Mouse (Mus musculus) 3T3-L1 (cell line): Measurements from ENCODE around the gene Sppl2b.
A peak's percentile ranks its signal among the peaks of the same experiment; 100 is the strongest.
"Not testable (repeated sequence)": the region's sequence is repeated elsewhere in the genome, so short reads cannot be mapped to it uniquely, and the experiment has no call there.

Experiments used
- DNase-seq: peaks from one replicate; pipeline ENCODE4 v3.0.0-alpha.2; 2015; ENCODE audit warnings: low read depth, low spot score

The Sppl2b gene

DNA sequence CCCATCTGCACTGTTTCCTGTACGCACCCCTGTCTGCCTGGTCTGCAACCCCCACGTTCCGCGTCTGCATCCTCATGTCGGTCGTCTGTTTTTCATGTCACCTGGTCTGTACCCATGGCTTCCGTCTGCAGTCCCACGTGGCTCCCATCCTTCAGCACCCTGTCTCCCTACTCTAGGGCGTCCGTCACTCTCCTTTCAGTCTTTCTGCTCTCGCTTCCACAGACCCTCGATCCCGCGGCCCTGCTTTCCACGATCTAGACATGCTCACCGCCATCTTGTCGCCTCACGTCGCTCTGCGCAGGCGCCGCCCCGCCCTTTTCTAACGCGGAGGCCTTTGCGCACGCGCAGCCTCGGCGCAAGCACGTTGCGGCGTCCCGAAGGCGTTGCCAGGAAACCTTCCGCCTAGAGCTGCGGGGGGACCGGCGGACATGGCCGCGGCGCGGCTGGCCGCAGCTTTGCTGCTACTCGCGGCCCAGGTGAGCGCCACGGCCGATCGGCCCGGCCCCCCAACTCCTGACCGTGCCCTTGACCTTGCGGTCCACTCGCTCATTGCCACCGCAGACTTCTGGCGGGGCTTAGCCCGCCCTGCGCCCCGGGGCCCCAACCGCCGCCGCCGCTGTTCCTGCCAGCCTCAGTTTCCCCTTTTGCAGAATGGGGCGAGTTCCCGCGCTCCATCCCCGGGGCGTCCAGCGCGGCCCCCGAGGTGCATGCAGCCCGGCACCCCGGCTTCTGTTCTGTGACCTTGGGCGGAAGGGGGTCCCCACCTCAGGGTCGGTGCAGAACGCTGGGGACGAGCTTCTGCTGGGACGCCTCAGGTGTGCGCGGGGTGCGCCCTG lies at the start of gene Sppl2b, which contains the start of gene Lsm7:
Gene Sppl2b, plus strand, starts transcription at position 363 of the 836 bp plus-strand sequence.
Gene Lsm7, minus strand, starts transcription at position 297 of the 836 bp plus-strand sequence.
- peak; percentile 90 for DNase-seq

DNA sequence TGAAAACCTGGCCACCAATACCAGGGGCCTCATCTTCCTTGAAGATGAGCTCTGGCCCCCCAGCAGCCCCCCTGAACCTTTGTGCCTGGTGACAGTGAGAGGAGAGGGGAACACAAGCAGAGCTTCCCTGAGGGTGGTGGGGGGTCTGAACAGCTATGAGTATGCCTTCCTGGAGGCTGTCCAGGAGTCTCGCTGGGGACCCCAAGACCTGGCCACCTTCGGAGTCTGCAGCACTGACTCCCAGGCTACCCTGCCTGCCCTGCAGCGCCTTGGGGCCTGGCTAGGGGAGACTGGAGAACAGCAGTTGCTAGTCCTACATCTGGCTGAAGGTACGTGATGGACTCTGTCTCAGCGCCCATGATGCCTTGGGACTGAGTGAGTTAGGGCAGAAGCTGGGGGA lies 49.8 kb upstream of the Sppl2b start:
- DNase-seq, result no peak

DNA sequence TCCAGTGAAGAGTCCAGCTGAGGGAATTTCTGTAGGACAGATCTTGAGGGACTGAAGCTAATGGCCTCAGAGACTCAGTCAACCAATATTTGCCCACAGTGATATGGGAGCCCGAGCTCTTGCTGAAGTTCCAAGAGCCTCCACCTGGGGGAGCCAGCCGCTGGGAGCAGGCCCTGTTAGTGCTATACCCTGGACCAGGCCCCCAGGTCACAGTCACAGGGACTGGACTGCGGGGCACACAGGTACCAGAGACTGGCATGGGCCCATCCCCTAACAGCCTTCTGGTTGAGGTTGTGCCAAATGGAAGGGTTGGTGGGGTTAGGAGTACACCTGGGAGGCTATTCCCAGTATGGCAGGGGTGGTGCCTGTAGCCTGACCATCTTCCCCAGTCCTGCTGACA lies 49.1 kb upstream of the Sppl2b start:
- peak; percentile 58 for DNase-seq

DNA sequence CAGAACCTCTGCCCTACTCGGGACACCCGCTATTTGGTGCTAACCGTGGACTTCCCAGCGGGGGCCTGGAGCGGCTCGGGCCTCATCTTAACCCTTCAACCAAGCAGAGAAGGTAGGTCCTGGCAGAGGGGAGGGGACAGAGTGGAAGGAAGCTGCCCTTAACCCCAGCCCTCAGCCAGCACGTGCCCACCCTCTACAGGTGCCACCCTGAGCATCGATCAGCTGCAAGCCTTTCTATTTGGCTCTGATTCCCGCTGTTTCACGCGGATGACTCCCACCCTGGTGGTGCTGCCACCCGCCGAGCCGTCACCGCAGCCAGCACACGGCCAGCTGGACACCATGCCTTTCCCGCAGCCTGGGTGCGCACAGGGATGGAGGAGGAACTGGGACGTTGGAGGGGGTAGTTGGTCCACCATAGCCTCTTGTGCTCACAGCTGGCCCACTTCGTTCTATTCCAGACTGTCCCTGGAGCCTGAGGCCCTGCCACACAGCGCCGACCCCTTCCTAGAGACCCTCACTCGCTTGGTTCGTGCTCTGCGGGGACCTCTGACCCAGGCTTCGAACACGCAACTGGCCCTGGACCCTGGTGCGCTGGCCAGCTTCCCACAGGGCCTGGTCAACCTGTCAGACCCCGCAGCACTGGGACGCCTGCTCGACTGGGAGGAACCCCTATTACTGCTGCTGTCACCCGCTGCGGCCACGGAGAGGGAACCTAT lies 48.6 kb upstream of the Sppl2b start:
- no peak for DNase-seq

DNA sequence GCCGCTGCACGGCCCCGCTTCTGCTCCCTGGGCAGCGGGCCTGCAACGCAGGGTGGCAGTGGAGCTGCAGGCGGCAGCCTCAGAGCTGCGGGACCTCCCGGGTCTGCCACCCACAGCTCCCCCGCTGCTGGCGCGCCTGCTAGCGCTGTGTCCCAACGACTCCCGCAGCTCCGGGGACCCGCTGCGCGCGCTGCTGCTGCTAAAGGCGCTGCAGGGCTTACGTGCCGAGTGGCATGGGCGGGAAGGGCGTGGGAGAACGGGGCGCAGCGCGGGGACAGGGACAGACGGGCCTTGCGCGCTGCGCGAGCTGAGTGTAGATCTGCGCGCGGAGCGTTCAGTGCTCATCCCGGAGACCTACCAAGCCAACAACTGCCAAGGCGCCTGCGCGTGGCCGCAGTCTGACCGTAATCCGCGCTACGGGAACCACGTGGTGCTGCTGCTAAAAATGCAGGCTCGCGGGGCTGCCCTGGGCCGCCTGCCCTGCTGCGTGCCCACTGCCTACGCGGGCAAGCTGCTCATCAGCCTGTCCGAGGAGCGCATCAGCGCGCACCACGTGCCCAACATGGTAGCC lies 47.9 kb upstream of the Sppl2b start:
- DNase-seq, result no peak

DNA sequence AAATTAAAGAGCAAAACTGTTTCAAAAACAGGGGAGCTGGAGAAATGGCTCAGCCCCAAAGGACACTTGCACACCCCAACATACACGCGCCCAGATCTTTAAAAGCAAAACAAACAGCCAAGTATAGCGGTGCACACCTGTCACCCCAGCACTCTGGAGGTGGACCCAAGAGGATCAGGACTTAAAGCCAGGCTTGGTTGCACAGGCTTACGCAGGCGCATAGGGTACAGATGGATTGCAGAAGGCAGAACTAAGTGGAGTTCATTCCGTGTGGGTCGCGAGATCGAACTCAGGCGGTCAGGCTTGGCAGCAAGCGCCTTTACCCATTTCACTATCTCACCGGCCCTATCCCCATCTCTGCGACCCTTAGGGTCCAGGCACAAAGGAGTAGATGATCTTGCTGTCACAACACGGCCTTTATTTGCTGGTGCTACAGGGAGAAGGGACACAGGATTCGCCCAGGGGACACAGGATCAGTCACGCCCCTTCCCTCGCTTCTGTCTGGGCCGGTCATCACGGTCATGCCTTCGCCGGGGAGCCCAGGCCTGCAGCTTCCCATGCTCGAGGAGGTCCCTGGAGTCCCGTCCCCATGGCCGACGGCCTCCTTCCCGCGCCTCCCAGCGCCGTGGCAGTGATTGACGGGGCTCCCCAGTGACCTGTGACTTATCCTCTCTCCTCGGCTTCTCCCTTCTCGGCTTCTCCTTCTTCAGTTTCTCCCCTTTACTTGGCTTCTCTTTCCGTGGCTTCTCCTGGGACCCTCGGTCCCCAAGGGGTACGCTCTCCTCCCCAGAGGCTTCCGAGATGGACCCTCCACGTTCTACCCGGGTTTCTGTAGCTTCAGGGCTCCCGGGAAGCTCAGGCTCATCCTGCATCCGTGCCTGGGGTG lies 46.7 kb upstream of the Sppl2b start:
- no peak for DNase-seq

DNA sequence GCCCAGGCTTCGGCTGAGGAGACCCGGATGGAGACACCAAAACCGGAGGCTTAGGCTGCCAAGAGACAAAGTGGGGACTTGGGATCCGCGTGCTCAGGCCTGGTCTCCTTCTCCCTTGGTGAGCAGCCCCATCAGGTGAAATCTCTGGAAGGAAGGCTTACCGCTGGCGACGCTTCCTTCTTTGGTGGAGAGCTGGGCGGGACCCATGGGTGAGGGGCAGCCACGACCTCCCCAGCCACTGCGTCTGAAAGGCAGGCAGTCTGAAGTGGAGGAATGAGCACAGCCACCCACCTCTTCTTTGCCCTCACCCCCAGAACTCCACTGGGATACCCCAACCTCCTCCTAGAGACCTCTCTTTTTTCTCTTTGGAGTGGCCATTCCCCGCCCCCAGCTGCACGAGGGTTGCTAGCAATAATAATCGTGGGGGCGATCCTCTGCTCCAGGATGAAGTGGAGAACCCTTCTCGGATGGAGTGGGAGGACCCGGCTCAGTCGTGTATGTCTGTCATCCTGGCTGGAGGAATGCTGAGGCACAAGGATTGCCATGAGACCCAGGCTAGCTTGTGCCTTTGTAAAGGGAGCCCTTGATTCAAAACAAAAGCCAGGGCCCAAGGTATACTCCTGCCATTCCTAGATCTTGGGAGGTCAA lies 46.0 kb upstream of the Sppl2b start:
- no peak for DNase-seq

DNA sequence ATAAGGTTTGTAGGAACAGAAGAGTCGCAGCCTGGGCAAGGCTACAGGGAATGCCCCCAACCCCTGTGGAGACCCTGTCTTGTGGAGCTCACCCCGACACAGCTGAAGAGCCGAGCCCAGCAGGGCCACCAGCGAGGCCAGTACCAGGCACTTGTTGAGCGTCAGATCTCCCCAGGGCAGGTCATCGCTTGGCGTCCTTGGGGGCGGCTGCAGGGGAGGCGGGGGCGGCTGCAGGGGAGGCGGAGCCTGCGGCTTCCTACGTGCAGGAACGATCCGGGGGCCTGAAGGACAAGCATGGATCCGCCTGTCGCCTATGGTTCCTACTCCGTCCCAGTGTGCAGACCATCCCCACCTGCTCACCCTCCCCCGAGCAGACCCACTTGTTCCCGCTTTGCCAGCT lies 45.0 kb upstream of the Sppl2b start:
- DNase-seq, result no peak

DNA sequence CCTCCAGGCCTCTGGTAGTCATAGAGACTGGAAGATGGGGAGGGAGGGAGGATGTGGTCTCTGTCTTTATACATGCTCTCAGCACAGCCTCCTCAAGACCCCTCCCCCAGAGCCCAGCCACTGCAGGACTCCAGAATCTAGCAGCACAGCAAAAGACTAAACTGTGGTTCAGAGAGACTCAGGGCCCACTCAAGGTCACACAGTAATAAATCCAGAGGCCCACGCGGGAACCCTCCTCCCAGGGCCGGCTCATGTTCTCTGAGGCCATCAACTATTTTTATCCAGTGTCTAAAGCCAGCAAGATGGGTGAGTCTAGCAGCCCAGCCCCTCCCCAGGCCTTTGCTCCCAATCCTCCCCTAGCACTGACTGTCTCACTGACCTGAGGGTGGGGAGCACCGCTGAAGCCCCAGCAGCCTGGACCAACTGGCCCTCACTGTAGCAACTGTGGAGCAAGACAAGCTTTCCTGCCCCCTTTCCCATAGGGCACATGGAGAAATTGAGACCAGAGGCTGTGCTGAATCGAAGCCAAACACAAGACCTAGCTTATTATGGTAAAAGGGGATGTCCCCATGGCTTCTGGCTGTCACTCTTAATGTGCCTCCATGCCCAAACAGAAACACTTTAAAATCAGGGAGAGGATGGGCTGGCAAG lies 42.6 kb upstream of the Sppl2b start:
- no peak for DNase-seq

DNA sequence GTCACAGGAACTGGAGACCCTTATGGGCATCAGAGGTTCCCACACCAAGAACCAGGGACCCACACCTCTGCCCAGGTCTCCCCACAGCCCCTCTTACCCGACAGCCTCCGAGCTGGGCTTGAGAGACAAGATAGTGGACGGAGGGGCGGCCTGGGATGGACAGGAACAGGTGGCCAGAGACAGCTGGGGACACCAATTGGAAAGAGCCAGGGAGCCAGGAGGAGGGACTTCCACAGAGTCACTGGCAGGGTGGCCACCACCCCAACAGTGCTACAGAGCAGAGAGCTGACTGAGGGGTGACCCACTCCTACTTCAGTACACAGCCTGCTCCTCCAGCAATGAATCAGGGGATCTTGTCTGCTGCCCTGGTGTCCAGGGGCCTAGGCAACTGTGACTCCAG lies 41.7 kb upstream of the Sppl2b start, which contains the start of gene Jsrp1:
Gene Jsrp1, minus strand, starts transcription at position 133 of the 400 bp plus-strand sequence.
- DNase-seq, result no peak

DNA sequence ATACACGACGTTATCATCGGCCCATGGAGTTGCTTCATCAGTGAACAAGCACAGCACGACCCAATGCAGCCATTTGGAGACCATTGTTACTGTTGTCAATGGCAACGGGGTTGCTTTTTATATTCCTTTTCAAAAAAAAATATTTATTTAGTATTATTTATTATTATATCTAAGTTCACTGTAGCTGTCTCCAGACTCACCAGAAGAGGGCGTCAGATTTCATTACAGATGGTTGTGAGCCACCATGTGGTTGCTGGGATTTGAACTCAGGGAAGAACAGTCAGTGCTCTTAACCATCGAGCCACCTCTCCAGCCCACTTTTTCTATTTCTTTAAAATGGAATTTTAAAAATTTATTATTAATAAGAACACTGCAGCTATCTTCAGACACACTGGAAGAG lies 40.3 kb upstream of the Sppl2b start:
- DNase-seq, result no peak

DNA sequence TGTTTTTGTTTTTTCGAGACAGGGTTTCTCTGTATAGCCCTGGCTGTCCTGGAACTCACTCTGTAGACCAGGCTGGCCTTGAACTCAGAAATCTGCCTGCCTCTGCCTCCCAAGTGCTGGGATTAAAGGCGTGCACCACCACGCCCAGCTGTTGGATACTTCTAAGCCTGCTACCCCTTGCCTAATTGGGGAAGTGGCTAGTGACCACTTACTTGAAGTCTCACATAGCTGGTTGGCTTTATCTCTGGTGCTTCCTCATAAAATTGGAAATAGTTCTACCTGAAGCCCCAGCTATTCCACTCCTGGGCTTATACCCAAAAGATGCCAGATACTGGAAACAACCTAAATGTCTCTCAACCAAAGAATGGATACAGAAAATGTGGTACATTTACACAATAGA lies 38.8 kb upstream of the Sppl2b start:
- not testable (repeated sequence) for DNase-seq

DNA sequence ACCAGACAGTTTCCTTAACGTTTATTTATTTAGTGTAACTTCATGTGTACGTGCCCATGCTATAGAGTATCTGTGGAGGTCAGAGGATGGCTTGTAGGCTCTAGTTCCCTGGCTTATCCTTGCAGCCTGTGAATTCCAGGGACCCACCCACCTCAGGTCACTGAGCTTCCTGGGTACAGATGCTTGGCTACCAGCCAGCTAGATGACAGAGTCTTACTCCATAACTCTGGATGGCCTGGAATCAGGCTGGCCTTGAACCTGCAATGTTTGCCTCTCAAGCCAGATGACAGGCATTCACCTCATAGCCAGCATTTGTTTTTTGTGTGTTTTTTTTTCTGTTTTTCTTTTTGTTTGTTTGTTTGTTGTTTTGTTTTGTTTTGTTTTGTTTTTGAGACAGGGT lies 37.9 kb upstream of the Sppl2b start:
- DNase-seq, result no peak

DNA sequence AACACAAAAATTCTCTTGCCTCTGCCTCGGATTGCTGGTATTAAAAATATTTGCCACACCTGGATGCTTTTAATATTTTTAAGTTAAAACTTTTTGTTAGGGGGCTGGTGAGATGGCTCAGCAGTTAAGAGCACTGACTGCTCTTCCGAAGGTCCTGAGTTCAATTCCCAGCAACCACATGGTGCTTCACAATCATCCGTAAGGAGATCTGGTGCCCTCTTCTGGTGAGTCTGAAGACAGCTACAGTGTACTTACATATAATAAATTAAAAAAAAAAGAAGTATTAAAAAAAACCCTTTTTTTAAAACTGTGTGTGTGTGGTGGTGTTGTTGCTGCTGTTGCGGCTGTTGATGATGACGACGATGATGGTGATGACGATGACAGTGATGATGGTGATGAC lies 37.1 kb upstream of the Sppl2b start:
- peak; percentile 62 for DNase-seq

DNA sequence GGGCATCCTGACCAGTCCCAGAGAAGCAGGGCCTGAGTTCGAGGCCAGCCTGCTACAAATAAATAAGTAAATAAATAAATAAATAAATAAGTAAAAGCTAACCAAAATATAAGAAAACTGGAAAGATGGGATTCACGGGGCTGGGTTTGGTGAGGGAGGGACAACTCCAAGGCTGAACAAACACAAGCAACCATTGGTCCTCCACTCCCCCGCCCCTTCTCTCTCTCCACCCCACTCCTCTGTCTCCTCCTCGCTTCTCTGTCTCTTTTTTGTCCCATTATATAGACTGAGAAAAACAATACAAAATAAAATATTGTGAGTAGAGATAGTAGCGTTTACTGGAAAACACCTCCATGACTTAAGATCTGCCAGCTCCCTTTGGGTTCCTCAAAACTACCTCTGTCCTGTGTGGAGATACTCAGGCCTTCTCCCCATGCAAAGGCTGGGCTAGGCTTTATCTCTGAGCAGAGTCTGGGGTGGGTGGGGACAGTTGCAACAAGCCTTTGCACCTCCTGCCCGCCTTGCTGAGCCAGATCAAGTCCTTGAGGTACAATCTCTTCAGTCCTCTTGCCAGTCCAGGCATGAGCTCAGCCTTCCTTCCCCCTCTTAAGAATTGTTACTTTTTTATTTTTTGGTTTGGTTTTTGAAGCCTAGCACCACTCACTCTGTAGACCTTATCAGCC lies 36.3 kb upstream of the Sppl2b start:
- no peak for DNase-seq

DNA sequence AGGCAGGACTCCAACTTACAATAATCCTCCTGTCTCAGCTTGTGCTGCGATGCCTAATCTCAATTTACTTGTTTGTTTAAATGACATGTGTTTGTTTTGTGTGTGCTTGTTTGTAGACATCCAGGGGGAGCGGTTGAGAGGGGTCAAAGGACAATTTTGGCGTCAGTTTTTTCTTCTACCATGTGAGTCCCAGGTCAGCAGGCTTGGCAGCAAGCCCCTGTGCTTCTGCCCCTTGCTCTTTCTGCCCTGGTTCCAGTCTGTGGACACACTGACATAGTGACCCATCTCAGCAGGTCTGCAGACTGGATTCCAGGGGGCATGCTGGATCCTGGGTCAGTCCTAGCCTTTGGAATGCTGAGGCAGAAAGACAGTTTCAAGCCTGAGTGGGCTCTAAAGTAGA lies 35.7 kb upstream of the Sppl2b start:
- DNase-seq, result no peak

DNA sequence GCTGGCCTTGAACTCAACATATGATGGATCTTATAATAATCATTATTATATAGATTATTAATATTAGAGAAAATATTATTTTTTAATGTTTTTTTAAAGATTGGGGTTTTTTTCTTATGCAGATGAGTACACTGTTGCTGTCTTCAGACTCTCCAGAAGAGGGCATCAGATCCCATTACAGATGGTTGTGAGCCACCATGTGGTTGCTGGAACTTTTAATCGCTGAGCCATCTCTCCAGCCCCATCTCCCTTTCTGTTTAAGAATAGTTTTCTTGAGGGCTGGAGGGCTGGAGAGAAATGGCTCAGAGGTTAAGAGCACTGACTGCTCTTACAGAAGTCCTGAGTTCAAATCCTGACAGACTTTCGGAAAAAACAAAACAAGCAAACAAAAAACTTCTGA lies 33.1 kb upstream of the Sppl2b start:
- peak; percentile 59 for DNase-seq

DNA sequence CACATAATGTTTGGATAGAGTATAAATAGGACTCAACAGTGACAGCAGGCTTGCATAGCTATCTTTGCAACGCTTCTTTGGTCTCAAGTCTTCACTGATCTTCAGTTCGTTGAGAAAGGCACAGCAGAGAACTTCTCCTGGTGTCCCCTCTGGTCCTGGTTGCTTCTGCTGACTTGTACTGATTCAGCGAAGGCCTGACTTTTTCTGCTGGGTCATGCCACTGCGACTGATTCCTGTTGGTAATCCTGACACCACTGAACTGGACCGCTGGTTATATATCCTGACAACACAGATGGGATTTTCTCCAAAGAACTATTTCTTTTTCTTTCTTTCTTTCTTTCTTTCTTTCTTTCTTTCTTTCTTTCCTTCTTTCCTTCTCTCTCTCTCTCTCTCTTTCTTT lies 32.5 kb upstream of the Sppl2b start:
- no peak for DNase-seq

DNA sequence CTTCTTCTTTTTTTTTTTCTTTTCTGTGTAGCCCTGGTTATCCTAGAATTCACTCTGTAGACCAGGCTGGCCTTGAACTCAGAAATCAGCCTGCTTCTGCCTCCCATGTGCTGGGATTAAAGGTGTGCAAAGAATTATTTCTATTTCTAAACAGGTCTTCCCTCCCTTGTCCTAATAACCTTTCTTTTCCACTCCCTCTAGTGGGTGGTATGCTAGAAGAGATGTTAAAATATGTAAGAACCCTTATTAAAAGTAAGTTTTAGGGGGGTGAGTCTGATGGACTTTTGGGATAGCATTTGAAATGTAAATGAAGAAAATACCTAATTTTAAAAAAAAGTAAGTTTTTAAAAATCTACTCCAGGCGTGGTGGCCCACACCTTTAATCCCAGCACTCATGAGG lies 31.8 kb upstream of the Sppl2b start:
- DNase-seq, result peak; percentile 50
